Comparison of ENCODE assay signal across 15 mouse cellular contexts in genomic region chr2:118079131-118079530, GRCm38 (mm10). TPM values are rescaled to one million over a fixed set of nuclear protein-coding genes. Genes with fewer than 3 reads are reported as not detected.
DNase-seq lines count a peak whose midpoint lies in the region.
"Had no signal": no experiment of that assay in that cellular context is flagged by ENCODE, and none has a peak within 500 bp of the region (broad histone marks: within the 10 kb centered on the region; RNA-seq: fewer than 3 reads in every experiment).

No protein-coding gene starts in this region.

- DNase-seq in gastrocnemius, adult 18-20 months (ENCODE audit: low spot score), result peak; percentile 29
- DNase-seq in gastrocnemius, postnatal 36 days, result no peak
- DNase-seq in 3134 (ENCODE audit: extremely low read depth, insufficient read length, low spot score), result peak; percentile 63
- peak; percentile 100 for DNase-seq in adipocyte (ENCODE audit: low spot score)
- peak; percentile 21 for DNase-seq in gastrocnemius, postnatal 10 days
- DNase-seq in thymus, postnatal 36 days, result no peak
- DNase-seq in spleen, adult 18-20 months, result no peak
- DNase-seq: B cell, adult 2 months; cerebellum, adult 2 months; kidney, adult 11 months; liver, embryonic 13.5 days; lung, embryonic 14.5 days; lung, postnatal 4 days; thymus, adult 2 months had no signal

- intact Hi-C loops in gastrocnemius, postnatal 36 days (cut with DNase I), result no loop called here

RNA-seq across cellular contexts. Expression of gene Thbs1, which starts 32.5 kb away (rescaled TPM):
- 10 to 100 TPM in 1 of 2 experiments, 1 to 10 TPM in 1; 6.1 to 29.1 TPM for total RNA-seq in gastrocnemius, adult 18-20 months (2021)
- total RNA-seq in gastrocnemius, postnatal 36 days (2021), result 1 to 10 TPM; 7.4 to 7.7 TPM
- total RNA-seq in gastrocnemius, postnatal 10 days (2021), result 10 to 100 TPM; 25.1 to 38.4 TPM
- total RNA-seq: G1E had no signal

Comparison
In these comparisons a context has a peak if more than half of its experiments do, and no peak if none do; other contexts are left out.
1. DNase-seq: peak in gastrocnemius, adult 18-20 months (single experiment), 3134 (single experiment), adipocyte (single experiment) and gastrocnemius, postnatal 10 days (single experiment); none in gastrocnemius, postnatal 36 days (0 of 2), thymus, postnatal 36 days (0 of 2) and spleen, adult 18-20 months (0 of 2).